Mouse (Mus musculus): ENCODE measurements around the gene Ick. TPM values are rescaled to one million over a fixed set of nuclear protein-coding genes. Genes with fewer than 3 reads are reported as not detected.
A peak's percentile ranks its signal among the peaks of the same experiment; 100 is the strongest.
"Not testable (repeated sequence)": the region's sequence is repeated elsewhere in the genome, so short reads cannot be mapped to it uniquely, and the experiment has no call there.

The Ick gene
- polyA plus RNA-seq, 1 experiment from 2014 or later: 39.8 TPM

DNA sequence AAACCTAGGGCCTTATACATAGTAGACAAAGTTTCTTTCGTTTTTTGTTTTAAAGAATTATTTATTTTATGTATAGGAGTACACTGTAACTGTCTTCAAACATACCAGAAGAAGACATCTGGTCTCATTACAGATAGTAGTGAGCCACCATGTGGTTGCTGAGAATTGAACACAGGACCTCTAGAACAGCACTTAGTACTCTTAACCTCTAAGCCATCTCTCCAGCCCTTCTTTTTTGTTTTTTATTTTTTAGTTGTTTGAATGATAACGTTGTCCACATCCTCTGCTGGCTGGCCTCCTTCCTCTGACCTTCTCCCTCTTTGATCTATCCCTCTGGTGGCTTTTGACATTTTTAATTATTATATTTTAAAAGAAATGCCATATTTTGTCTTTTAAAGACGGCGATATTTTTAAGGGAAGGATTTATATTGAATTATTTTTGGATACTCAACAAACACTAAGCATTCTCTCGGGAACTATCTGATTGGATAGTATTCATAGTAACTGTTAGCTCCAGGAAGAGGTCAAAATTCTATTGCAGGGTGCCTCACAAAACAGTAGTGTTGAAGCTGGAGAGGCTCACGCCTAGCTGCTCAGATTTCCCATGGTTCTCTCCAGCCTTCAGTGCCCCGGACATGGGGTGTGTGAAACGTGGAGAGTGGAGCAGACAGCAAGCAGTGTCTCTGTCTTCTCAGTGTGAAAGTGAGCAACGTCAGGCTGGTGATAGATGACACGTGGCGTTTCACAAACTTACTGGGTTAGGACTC is 45.4 kb downstream of the Ick start:
- Histone ChIP-seq H3K9me3 (no peaks in the 10 kb centered on the region), H3K36me3 (peaks cover 55% of the 10 kb centered on the region), H3K27me3 (no peaks in the 10 kb centered on the region), H3K9ac (replicated peaks) (no peak overlapping the region), H3K27ac (replicated peaks) (no peak overlapping the region), H3K4me1 (no peaks in the 10 kb centered on the region), H3K4me2 (replicated peaks) (no peak overlapping the region), H3K4me3 (no peak overlapping the region)
- WGBS: 89% methylated on average over 11 of the region's 11 CpGs
- no peak for ATAC-seq (replicated peaks)

DNA sequence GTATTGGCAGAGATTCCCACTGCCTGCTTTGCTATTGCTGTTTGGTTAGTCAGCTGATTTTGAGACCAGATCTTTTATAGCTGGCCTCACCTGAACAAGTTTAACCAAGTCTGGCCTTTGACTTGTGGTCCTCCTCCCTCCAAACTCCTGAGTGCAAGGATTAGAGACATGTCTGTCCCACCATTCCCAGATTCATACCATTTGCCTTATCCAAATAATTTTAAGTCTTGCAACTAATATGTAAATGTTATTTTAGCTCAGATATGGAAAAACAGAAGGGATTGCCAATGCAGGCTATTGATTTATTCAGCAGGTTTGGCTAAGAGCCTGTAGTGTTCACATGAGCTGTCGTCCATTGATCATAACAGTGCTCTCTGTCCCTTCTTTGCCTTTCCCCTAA is 48.2 kb downstream of the Ick start:
- Histone ChIP-seq H3K4me1 (no peaks in the 10 kb centered on the region), H3K27me3 (no peaks in the 10 kb centered on the region), H3K9ac (replicated peaks) (no peak overlapping the region), H3K36me3 (peaks cover 69% of the 10 kb centered on the region), H3K9me3 (no peaks in the 10 kb centered on the region), H3K4me2 (replicated peaks) (no peak overlapping the region), H3K4me3 (no peak overlapping the region), H3K27ac (replicated peaks) (no peak overlapping the region)
- ATAC-seq (replicated peaks): no peak
- WGBS: 82% methylated on average over 1 of the region's 1 CpGs

DNA sequence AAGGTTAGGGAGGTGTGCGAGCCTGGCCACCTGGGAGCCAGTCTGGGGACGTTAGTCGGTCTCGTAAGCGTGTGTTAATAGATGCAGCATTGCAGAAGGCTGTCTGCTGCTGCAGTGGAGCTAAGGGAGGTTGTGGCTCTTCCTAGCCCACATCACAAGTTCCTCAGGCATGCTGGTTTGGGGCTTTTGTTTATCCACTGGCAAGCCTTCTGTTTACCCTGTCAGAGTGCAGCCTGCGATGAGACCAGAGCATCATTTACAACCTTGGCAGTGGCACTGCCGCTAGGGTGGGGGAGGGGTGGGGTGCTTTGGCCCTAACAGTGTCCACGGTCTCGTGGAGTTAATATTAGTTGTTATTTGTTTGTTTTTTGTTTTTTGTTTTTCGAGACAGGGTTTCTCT is 54.3 kb downstream of the Ick start:
- no peak overlapping the region for H3K4me3 ChIP-seq
- no peak overlapping the region for H3K4me2 ChIP-seq (replicated peaks)
- no peak overlapping the region for H3K27ac ChIP-seq (replicated peaks)
- H3K4me1 ChIP-seq: no peaks in the 10 kb centered on the region
- H3K36me3 ChIP-seq: peaks cover 86% of the 10 kb centered on the region
- WGBS: 92% methylated on average over 10 of the region's 10 CpGs
- H3K27me3 ChIP-seq: no peaks in the 10 kb centered on the region
- no peaks in the 10 kb centered on the region for H3K9me3 ChIP-seq
- H3K9ac ChIP-seq (replicated peaks): no peak overlapping the region
- ATAC-seq (replicated peaks): no peak

GRCm38 (mm10) chr9:78164741-78165140 is 55.7 kb downstream of the Ick start:
- H3K4me1 ChIP-seq: no peaks in the 10 kb centered on the region
- peaks cover 85% of the 10 kb centered on the region for H3K36me3 ChIP-seq
- H3K4me3 ChIP-seq: no peak overlapping the region
- no peak overlapping the region for H3K4me2 ChIP-seq (replicated peaks)
- H3K27ac ChIP-seq (replicated peaks): no peak overlapping the region
- no peak overlapping the region for H3K9ac ChIP-seq (replicated peaks)
- 96% methylated on average over 3 of the region's 3 CpGs for WGBS
- H3K9me3 ChIP-seq: no peaks in the 10 kb centered on the region
- H3K27me3 ChIP-seq: no peaks in the 10 kb centered on the region
- ATAC-seq (replicated peaks): no peak

GRCm38 (mm10) chr9:78165454-78165853 is 56.5 kb downstream of the Ick start:
- Histone ChIP-seq H3K27me3 (no peaks in the 10 kb centered on the region), H3K4me1 (no peaks in the 10 kb centered on the region), H3K36me3 (peaks cover 81% of the 10 kb centered on the region), H3K9ac (replicated peaks) (no peak overlapping the region), H3K4me3 (no peak overlapping the region), H3K9me3 (no peaks in the 10 kb centered on the region), H3K4me2 (replicated peaks) (no peak overlapping the region), H3K27ac (replicated peaks) (no peak overlapping the region)
- WGBS: 97% methylated on average over 6 of the region's 6 CpGs
- ATAC-seq (replicated peaks): no peak

- Histone ChIP-seq H3K9me3 (no peaks in the 10 kb centered on the region), H3K27ac (replicated peaks) (no peak overlapping the region), H3K4me2 (replicated peaks) (no peak overlapping the region), H3K9ac (replicated peaks) (no peak overlapping the region), H3K27me3 (no peaks in the 10 kb centered on the region), H3K4me1 (no peaks in the 10 kb centered on the region), H3K36me3 (peaks cover 68% of the 10 kb centered on the region), H3K4me3 (no peak overlapping the region)
- ATAC-seq (replicated peaks): no peak
- WGBS: 89% methylated on average over 19 of the region's 19 CpGs
These were observed 57.9 kb downstream of the Ick start for GRCm38 (mm10) chr9:78166694-78167452.

DNA sequence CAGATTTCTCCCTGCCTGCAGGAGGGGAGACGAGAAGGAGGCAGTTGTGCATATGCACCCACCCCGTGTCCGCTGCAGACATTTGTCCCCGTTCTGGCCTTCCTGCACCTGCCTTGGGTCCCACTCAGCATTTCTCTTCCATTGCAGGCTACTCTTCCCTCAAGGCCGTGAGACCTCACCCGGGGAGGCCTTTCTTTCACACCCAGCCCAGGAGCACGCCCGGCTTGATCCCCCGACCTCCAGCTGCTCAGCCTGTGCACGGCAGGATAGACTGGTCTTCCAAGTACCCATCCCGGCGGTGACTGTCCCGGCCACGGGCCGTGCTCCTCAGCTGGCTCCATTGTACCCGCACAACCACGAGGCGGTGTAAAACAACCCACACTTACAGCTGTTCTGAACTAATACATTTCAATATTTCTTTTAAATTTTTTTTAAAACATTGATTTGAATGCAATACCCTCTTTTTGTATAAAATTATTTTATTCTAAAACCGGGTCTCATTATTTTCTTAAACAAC is 58.5 kb downstream of the Ick start:
- H3K27ac ChIP-seq (replicated peaks): no peak overlapping the region
- H3K4me1 ChIP-seq: no peaks in the 10 kb centered on the region
- no peak overlapping the region for H3K4me3 ChIP-seq
- H3K36me3 ChIP-seq: peaks cover 61% of the 10 kb centered on the region
- ATAC-seq (replicated peaks): no peak
- no peak overlapping the region for H3K9ac ChIP-seq (replicated peaks)
- H3K4me2 ChIP-seq (replicated peaks): no peak overlapping the region
- WGBS: 87% methylated on average over 19 of the region's 19 CpGs
- no peaks in the 10 kb centered on the region for H3K9me3 ChIP-seq
- no peaks in the 10 kb centered on the region for H3K27me3 ChIP-seq

GRCm38 (mm10) chr9:78168864-78169263 is 59.9 kb downstream of the Ick start:
- no peaks in the 10 kb centered on the region for H3K4me1 ChIP-seq
- H3K27me3 ChIP-seq: no peaks in the 10 kb centered on the region
- H3K36me3 ChIP-seq: peaks cover 52% of the 10 kb centered on the region
- no peak for ATAC-seq (replicated peaks)
- H3K9me3 ChIP-seq: no peaks in the 10 kb centered on the region
- H3K4me2 ChIP-seq (replicated peaks): no peak overlapping the region
- no peak overlapping the region for H3K9ac ChIP-seq (replicated peaks)
- WGBS: 98% methylated on average over 6 of the region's 6 CpGs
- no peak overlapping the region for H3K4me3 ChIP-seq
- H3K27ac ChIP-seq (replicated peaks): no peak overlapping the region

DNA sequence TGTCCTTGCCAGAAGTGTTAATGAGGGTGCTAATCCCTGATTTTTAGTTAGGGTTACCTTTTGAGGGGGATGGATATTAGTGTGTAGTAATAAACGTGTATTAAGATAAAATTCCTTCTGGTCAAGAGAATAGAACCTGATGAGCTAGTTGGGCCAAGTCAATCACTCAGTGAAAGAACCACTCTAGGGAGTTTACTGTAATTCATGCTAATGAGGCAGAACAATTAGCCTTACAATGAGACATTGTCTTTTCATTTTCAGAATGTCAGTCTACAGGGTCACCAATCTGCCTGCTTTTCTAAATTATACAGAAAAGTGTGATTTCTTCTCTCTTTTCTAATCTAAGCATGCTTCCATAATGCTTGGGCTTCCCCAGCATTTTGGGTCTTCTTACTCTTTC is 65.0 kb downstream of the Ick start:
- Histone ChIP-seq H3K9me3 (no peaks in the 10 kb centered on the region), H3K4me3 (no peak overlapping the region), H3K27me3 (no peaks in the 10 kb centered on the region), H3K36me3 (peaks cover 9% of the 10 kb centered on the region; the same call in 1 of the 2 replicates), H3K9ac (replicated peaks) (no peak overlapping the region), H3K4me2 (replicated peaks) (no peak overlapping the region), H3K27ac (replicated peaks) (peak overlapping the region; percentile 43; the same call in 1 of the 2 replicates), H3K4me1 (peaks cover 12% of the 10 kb centered on the region; the same call in 1 of the 2 replicates)
- ATAC-seq (replicated peaks): no peak
- 19% methylated on average over 1 of the region's 1 CpGs for WGBS

GRCm38 (mm10) chr9:78174925-78175276 is 65.9 kb downstream of the Ick start:
- H3K9me3 ChIP-seq; H3K4me3 ChIP-seq; H3K9ac ChIP-seq (replicated peaks); H3K27me3 ChIP-seq; H3K36me3 ChIP-seq: not testable (repeated sequence)
- 31% methylated on average over 3 of the region's 3 CpGs for WGBS
- peaks cover 12% of the 10 kb centered on the region; the same call in 1 of the 2 replicates for H3K4me1 ChIP-seq
- H3K4me2 ChIP-seq (replicated peaks): peak overlapping the region; percentile 10; the same call in 1 of the 2 replicates
- ATAC-seq (replicated peaks): 0 out of 2 replicates have a peak, but pooled peaks have one; percentile 38
- H3K27ac ChIP-seq (replicated peaks): peak overlapping the region; percentile 43

GRCm38 (mm10) chr9:78175277-78176200 is 66.5 kb downstream of the Ick start:
- peaks cover 12% of the 10 kb centered on the region; the same call in 1 of the 2 replicates for H3K4me1 ChIP-seq
- peak; percentile 98 for ATAC-seq (replicated peaks)

More at GRCm38 (mm10) chr9:78175277-78176200, 66.5 kb downstream of the Ick start:
- Histone ChIP-seq H3K9me3 (no peaks in the 10 kb centered on the region), H3K4me3 (peak overlapping the region; percentile 59), H3K36me3 (no peaks in the 10 kb centered on the region), H3K9ac (replicated peaks) (peak overlapping the region; percentile 77), H3K27me3 (no peaks in the 10 kb centered on the region), H3K4me2 (replicated peaks) (peak overlapping the region; percentile 65), H3K27ac (replicated peaks) (peak overlapping the region; percentile 98)
- under 1% methylated on average over 56 of the region's 58 CpGs for WGBS

All from forebrain, embryonic 15.5 days (tissue).